Mouse (Mus musculus) liver, embryonic 14.5 days (tissue): ENCODE results near the gene H2-T23. TPM values are rescaled to one million over a fixed set of nuclear protein-coding genes. Genes with fewer than 3 reads are reported as not detected.
"Not testable (repeated sequence)": the region's sequence is repeated elsewhere in the genome, so short reads cannot be mapped to it uniquely, and the experiment has no call there.

Source experiments
- ATAC-seq: fragments of 200-750 bp; cut with Nextera tagmentation; 2 replicates; pipeline ENCODE4 v1.8.0; 2017; ENCODE audit warnings: moderate number of reproducible peaks, mild to moderate bottlenecking, moderate library complexity; ENCODE audit not compliant: insufficient read depth
- DNase-seq, 3 experiments: peaks; one replicate each; pipeline ENCODE4 v3.0.0-alpha.2; 2012 to 2013; ENCODE audit warnings: low read depth in 3 of 3, low spot score in 3 of 3
- H3K27ac ChIP-seq: fragments of 300-500 bp; sonication (generic); 2 replicates; pipeline ENCODE4 v1.5.1; 2014; ENCODE audit warnings: moderate library complexity, mild to moderate bottlenecking, control low read depth, inconsistent platforms
- H3K27me3 ChIP-seq: fragments of 300-500 bp; sonication (generic); 2 replicates; pipeline ENCODE4 v1.6.1; 2014; ENCODE audit warnings: mild to moderate bottlenecking, low read length, moderate library complexity; ENCODE audit not compliant: control insufficient read depth, insufficient read depth
- H3K36me3 ChIP-seq: fragments of 300-500 bp; sonication (generic); replicated peaks from 2 replicates; pipeline ENCODE4 v1.6.1; 2014; ENCODE audit warnings: low read depth; ENCODE audit not compliant: control insufficient read depth, insufficient read depth
- H3K4me1 ChIP-seq, 2 experiments: fragments of 200-500 bp in 1 of 2; fragments of 300-500 bp in 1 of 2; sonication (generic) in 1 of 2; replicated peaks; 2 replicates each; pipeline ENCODE4 v1.6.1; 2012 to 2014; ENCODE audit warnings: antibody characterized with exemption in 1 of 2, inconsistent platforms in 1 of 2, low read length in 1 of 2; ENCODE audit not compliant: control insufficient read depth in 2 of 2, insufficient read depth in 2 of 2
- H3K4me2 ChIP-seq: fragments of 300-500 bp; sonication (generic); 2 replicates; pipeline ENCODE4 v1.6.1; 2014; ENCODE audit warnings: low read depth, mild to moderate bottlenecking, control low read depth, moderate library complexity
- H3K4me3 ChIP-seq, 2 experiments: fragments of 200-500 bp in 1 of 2; fragments of 300-500 bp in 1 of 2; sonication (generic) in 1 of 2; 2 replicates each; pipeline ENCODE4 v1.5.1; 2012 to 2014; ENCODE audit warnings: low read depth in 2 of 2, low read length in 2 of 2, mild to moderate bottlenecking in 2 of 2, control low read depth in 1 of 2, inconsistent platforms in 1 of 2, moderate library complexity in 1 of 2; ENCODE audit not compliant: insufficient read depth in 1 of 2
- H3K9ac ChIP-seq: fragments of 300-500 bp; sonication (generic); replicated peaks from 2 replicates; pipeline ENCODE4 v1.6.1; 2014; ENCODE audit warnings: mild to moderate bottlenecking, control low read depth, moderate library complexity
- H3K9me3 ChIP-seq: fragments of 300-500 bp; sonication (generic); 2 replicates; pipeline ENCODE4 v1.6.1; 2016; ENCODE audit warnings: low read length, mixed read lengths; ENCODE audit not compliant: control insufficient read depth
- CTCF ChIP-seq: IDR thresholded peaks from 2 replicates; pipeline ENCODE4 v1.5.1; 2016; ENCODE audit warnings: antibody characterized with exemption, low read depth, control low read depth
- WGBS: fragments of 180-500 bp; shearing (Covaris S2); extraction: QIAGEN DNeasy Blood & Tissue Kit; methylation state at CpG from one replicate; pipeline ENCODE4 v1.1.7; 2014; ENCODE audit not compliant: insufficient replicate concordance; 5-methylcytosine and 5-hydroxymethylcytosine counted together
- polyA plus RNA-seq, 2 experiments: library from polyadenylated mRNA; depleted of rRNA in 1 of 2; stranded (reverse) in 1 of 2; unstranded in 1 of 2; fragments of >200 nt; fragmentation: Nextera tagmentation in 1 of 2; extraction: Ambion mirVana in 1 of 2; gene quantifications; 2 replicates each; pipeline versions ENCODE4 v1.2.1 to v1.2.3; 2012 to 2014

H2-T23 gene
- polyA plus RNA-seq, 2 experiments = 25.5 to 29.1 TPM

- H3K4me2 ChIP-seq, H3K9ac ChIP-seq, H3K4me3 ChIP-seq, H3K36me3 ChIP-seq, H3K9me3 ChIP-seq, DNase-seq, H3K27me3 ChIP-seq, H3K27ac ChIP-seq: not testable (repeated sequence)
- peaks cover 0 to 12% of the 10 kb centered on the region in 2 experiments; a peak in 3 of 4 replicates for H3K4me1 ChIP-seq
- TF ChIP-seq CTCF = peak; percentile 72
- peak; percentile 59 for ATAC-seq
- 26% methylated on average over 3 of the region's 3 CpGs for WGBS
These were observed 2.5 kb upstream of the H2-T23 start for GRCm38 (mm10) chr17:36035010-36035638.

- H3K4me3 ChIP-seq, H3K27ac ChIP-seq, H3K9ac ChIP-seq, H3K4me2 ChIP-seq, H3K9me3 ChIP-seq, H3K27me3 ChIP-seq, DNase-seq, H3K36me3 ChIP-seq: not testable (repeated sequence)
- H3K4me1 ChIP-seq = peaks cover 0 to 14% of the 10 kb centered on the region in 2 experiments; a peak in 3 of 4 replicates
- WGBS = 62% methylated on average over 3 of the region's 3 CpGs
- ATAC-seq = peak; percentile 27; the same call in 1 of the 2 replicates
These were observed 1.9 kb upstream of the H2-T23 start for GRCm38 (mm10) chr17:36034524-36034923.

GRCm38 (mm10) chr17:36031583-36032331, 898 bp downstream of the H2-T23 start:
- H3K9me3 ChIP-seq, H3K36me3 ChIP-seq, DNase-seq, H3K27me3 ChIP-seq: not testable (repeated sequence)
- peak overlapping the region; percentile 79 for H3K9ac ChIP-seq
- peak; percentile 55; the same call in 1 of the 2 replicates for ATAC-seq
- H3K4me2 ChIP-seq = peak overlapping the region; percentile 83
- peak overlapping the region; percentile 35; the same call in 1 of the 2 replicates for H3K27ac ChIP-seq
- peak; percentile 74 for TF ChIP-seq CTCF
- H3K4me1 ChIP-seq = peaks cover 0 to 16% of the 10 kb centered on the region in 2 experiments; a peak in 3 of 4 replicates
- peak overlapping the region; percentile 70 to 74 for H3K4me3 ChIP-seq
- WGBS = 3% methylated on average over 40 of the region's 40 CpGs

GRCm38 (mm10) chr17:36030703-36031582, 1.7 kb downstream of the H2-T23 start:
- H3K4me3 ChIP-seq = peak overlapping the region; percentile 70 to 74; a peak in 3 of 4 replicates
- H3K36me3 ChIP-seq, H3K27ac ChIP-seq, ATAC-seq, H3K27me3 ChIP-seq, H3K9me3 ChIP-seq, DNase-seq: not testable (repeated sequence)
- peaks cover 0 to 16% of the 10 kb centered on the region in 2 experiments; a peak in 3 of 4 replicates for H3K4me1 ChIP-seq
- peak overlapping the region; percentile 83 for H3K4me2 ChIP-seq
- 59% methylated on average over 8 of the region's 8 CpGs for WGBS
- H3K9ac ChIP-seq = 0 out of 2 replicates have a peak overlapping the region, but pooled peaks have one; percentile 2
